Mouse (Mus musculus): Measurements from ENCODE around the gene St3gal3. TPM values are rescaled to one million over a fixed set of nuclear protein-coding genes. Genes with fewer than 3 reads are reported as not detected.

The St3gal3 gene
- total and polyA plus RNA-seq, 3 experiments, result 16.4 to 23.3 TPM; not detected in 1

GRCm38 (mm10) chr4:118016323-118016911, 118.3 kb downstream of the St3gal3 start:
- H3K9me3 ChIP-seq (replicated peaks; ENCODE audit: insufficient read depth, low read length), result no peaks in the 10 kb centered on the region
- H3K79me2 ChIP-seq (ENCODE audit: control insufficient read depth, insufficient read depth, low read length, poor library complexity), result no peaks in the 10 kb centered on the region; the same call in 1 of the 2 replicates

GRCm38 (mm10) chr4:118015636-118016035, 119.1 kb downstream of the St3gal3 start:
- TF ChIP-seq JUND (IDR thresholded peaks at IDR 0.05; ENCODE audit: low read depth, low read length), result no peak
- no peak for TF ChIP-seq CTCF (IDR thresholded peaks at IDR 0.05 in 2 of 3, conservative IDR thresholded peaks at IDR 0.05 in 1 of 3; ENCODE audit: control insufficient read depth in 1 of 3, insufficient read depth in 1 of 3, low read depth in 2 of 3, low read length in 3 of 3, poor library complexity in 1 of 3, severe bottlenecking in 1 of 3)
- no peak for TF ChIP-seq ZC3H11A (IDR thresholded peaks at IDR 0.05; ENCODE audit: low read depth, low read length)
- no peak for TF ChIP-seq MXI1 (IDR thresholded peaks at IDR 0.05; ENCODE audit: low read depth, low read length)
- TF ChIP-seq RAD21 (IDR thresholded peaks at IDR 0.05; ENCODE audit: low read depth, low read length), result no peak
- no peak for TF ChIP-seq POLR2AphosphoS2 (IDR thresholded peaks at IDR 0.05; ENCODE audit: low read length)
- TF ChIP-seq ZKSCAN1 (IDR thresholded peaks at IDR 0.05; ENCODE audit: low read depth, low read length), result no peak
- no peak for TF ChIP-seq MEF2A (IDR thresholded peaks at IDR 0.05; ENCODE audit: extremely low read depth, insufficient replicate concordance, low read depth, low read length, poor library complexity, severe bottlenecking)
- TF ChIP-seq CHD1 (IDR thresholded peaks at IDR 0.05; ENCODE audit: low read depth, low read length), result no peak
- no peak for TF ChIP-seq SIN3A (IDR thresholded peaks at IDR 0.05; ENCODE audit: low read length)
- no peak for TF ChIP-seq UBTF (IDR thresholded peaks at IDR 0.05; ENCODE audit: borderline replicate concordance, insufficient read depth, low read depth, low read length)
- TF ChIP-seq GABPA (IDR thresholded peaks at IDR 0.05; ENCODE audit: low read depth, low read length), result no peak
- TF ChIP-seq ELF1 (IDR thresholded peaks at IDR 0.05; ENCODE audit: low read depth, low read length), result no peak
- TF ChIP-seq MAX (IDR thresholded peaks at IDR 0.05; ENCODE audit: low read length), result no peak

More at GRCm38 (mm10) chr4:118016323-118016911, 118.3 kb downstream of the St3gal3 start:
- no peaks in the 10 kb centered on the region; a peak in 1 of 4 replicates for H3K36me3 ChIP-seq (ENCODE audit: control insufficient read depth in 1 of 2, insufficient read depth in 2 of 2, low read length in 2 of 2)
- no peak overlapping the region for H3K4me3 ChIP-seq (ENCODE audit: control insufficient read depth in 1 of 2, insufficient read depth in 1 of 2, low read depth in 2 of 2, low read length in 2 of 2)
- no peak for DNase-seq (ENCODE audit: low read depth, low spot score)
- H3K27ac ChIP-seq (ENCODE audit: control insufficient read depth, low read depth, low read length), result no peak overlapping the region
- no peaks in the 10 kb centered on the region for H3K4me1 ChIP-seq (ENCODE audit: control insufficient read depth in 1 of 2, insufficient read depth in 2 of 2, low read length in 2 of 2)
- H3K27me3 ChIP-seq (ENCODE audit: control insufficient read depth in 1 of 2, insufficient read depth in 2 of 2, low read length in 2 of 2), result no peaks in the 10 kb centered on the region
- no peak overlapping the region for H3K9ac ChIP-seq (ENCODE audit: control insufficient read depth, low read depth, low read length, poor library complexity, severe bottlenecking)
- TF ChIP-seq ZKSCAN1 (IDR thresholded peaks at IDR 0.05; ENCODE audit: low read depth, low read length), result no peak
- TF ChIP-seq MEF2A (IDR thresholded peaks at IDR 0.05; ENCODE audit: extremely low read depth, insufficient replicate concordance, low read depth, low read length, poor library complexity, severe bottlenecking), result no peak
- no peak for TF ChIP-seq EP300 (IDR thresholded peaks at IDR 0.05; ENCODE audit: low read depth in 1 of 2, low read length in 2 of 2)
- no peak for TF ChIP-seq MAFK (IDR thresholded peaks at IDR 0.05; ENCODE audit: borderline replicate concordance, low read depth, low read length)
- TF ChIP-seq ZC3H11A (IDR thresholded peaks at IDR 0.05; ENCODE audit: low read depth, low read length), result no peak
- TF ChIP-seq KAT2A (conservative IDR thresholded peaks at IDR 0.05; ENCODE audit: low read depth, low read length), result no peak
- no peak for TF ChIP-seq POLR2AphosphoS5 (IDR thresholded peaks at IDR 0.05; ENCODE audit: borderline replicate concordance, low read depth, low read length)
- no peak for TF ChIP-seq JUND (IDR thresholded peaks at IDR 0.05; ENCODE audit: low read depth, low read length)
- TF ChIP-seq BHLHE40 (IDR thresholded peaks at IDR 0.05; ENCODE audit: borderline replicate concordance, low read depth, low read length), result no peak
- TF ChIP-seq TAL1 (IDR thresholded peaks at IDR 0.05; ENCODE audit: low read length), result no peak
- no peak for TF ChIP-seq GABPA (IDR thresholded peaks at IDR 0.05; ENCODE audit: low read depth, low read length)
- TF ChIP-seq GATA1 (IDR thresholded peaks at IDR 0.05; ENCODE audit: low read depth, low read length), result no peak
- TF ChIP-seq CTCF (IDR thresholded peaks at IDR 0.05 in 2 of 3, conservative IDR thresholded peaks at IDR 0.05 in 1 of 3; ENCODE audit: control insufficient read depth in 1 of 3, insufficient read depth in 1 of 3, low read depth in 2 of 3, low read length in 3 of 3, poor library complexity in 1 of 3, severe bottlenecking in 1 of 3), result no peak
- no peak for TF ChIP-seq MYB (IDR thresholded peaks at IDR 0.05; ENCODE audit: low read depth, low read length)
- TF ChIP-seq E2F4 (IDR thresholded peaks at IDR 0.05; ENCODE audit: borderline replicate concordance, low read depth, low read length), result no peak
- TF ChIP-seq TBP (IDR thresholded peaks at IDR 0.05; ENCODE audit: low read depth, low read length), result no peak
- TF ChIP-seq USF2 (IDR thresholded peaks at IDR 0.05; ENCODE audit: borderline replicate concordance in 1 of 2, insufficient read depth in 1 of 2, low read depth in 1 of 2, low read length in 2 of 2), result no peak

More at GRCm38 (mm10) chr4:118015636-118016035, 119.1 kb downstream of the St3gal3 start:
- Histone ChIP-seq H3K9me3 (replicated peaks; ENCODE audit: insufficient read depth, low read length) (no peaks in the 10 kb centered on the region), H3K9ac (ENCODE audit: control insufficient read depth, low read depth, low read length, poor library complexity, severe bottlenecking) (no peak overlapping the region), H3K27me3 (ENCODE audit: control insufficient read depth in 1 of 2, insufficient read depth in 2 of 2, low read length in 2 of 2) (no peaks in the 10 kb centered on the region), H3K27ac (ENCODE audit: control insufficient read depth, low read depth, low read length) (no peak overlapping the region), H3K4me1 (ENCODE audit: control insufficient read depth in 1 of 2, insufficient read depth in 2 of 2, low read length in 2 of 2) (no peaks in the 10 kb centered on the region), H3K79me2 (ENCODE audit: control insufficient read depth, insufficient read depth, low read length, poor library complexity) (no peaks in the 10 kb centered on the region; the same call in 1 of the 2 replicates), H3K4me3 (ENCODE audit: control insufficient read depth in 1 of 2, insufficient read depth in 1 of 2, low read depth in 2 of 2, low read length in 2 of 2) (no peak overlapping the region), H3K36me3 (ENCODE audit: control insufficient read depth in 1 of 2, insufficient read depth in 2 of 2, low read length in 2 of 2) (no peaks in the 10 kb centered on the region; a peak in 1 of 4 replicates)
- no peak for DNase-seq (ENCODE audit: low read depth, low spot score)
